Comparison of ENCODE assay signal across 16 mouse cellular contexts in genomic region chr8:3496428-3496748, GRCm38 (mm10). TPM values are rescaled to one million over a fixed set of nuclear protein-coding genes. Genes with fewer than 3 reads are reported as not detected.
"Had no signal": no experiment of that assay in that cellular context is flagged by ENCODE, and none has a peak within 500 bp of the region (broad histone marks: within the 10 kb centered on the region; RNA-seq: fewer than 3 reads in every experiment).

No protein-coding gene starts in this region.

- DNase-seq: kidney, adult 2 months; kidney, postnatal 14 days; liver; liver, embryonic 13.5 days; liver, postnatal 0 days; lung, postnatal 14 days; right cerebral cortex, postnatal 14 days; thymus, postnatal 14 days had no signal

- H3K27ac ChIP-seq: left cerebral cortex, adult 2 months; liver, embryonic 13.5 days; lung, embryonic 15.5 days; neural tube, embryonic 12.5 days; stomach, postnatal 0 days had no signal

- H3K27me3 ChIP-seq: kidney, embryonic 15.5 days; lung, embryonic 15.5 days; neural tube, embryonic 12.5 days had no signal

- H3K9me3 ChIP-seq: kidney, embryonic 15.5 days; liver, embryonic 13.5 days; lung, embryonic 15.5 days had no signal

- H3K4me3 ChIP-seq: kidney, embryonic 15.5 days; left cerebral cortex, adult 2 months; liver, embryonic 13.5 days; lung, embryonic 15.5 days; myocyte; neural tube, embryonic 12.5 days had no signal

- ATAC-seq: liver, postnatal 0 days had no signal

RNA-seq across cellular contexts. Expression of gene Tex45, which starts 25.7 kb away (rescaled TPM):
- polyA plus RNA-seq: kidney, embryonic 15.5 days; large intestine, adult 2 months; limb, embryonic 11.5 days; liver, embryonic 13.5 days; liver, postnatal 0 days; lung, embryonic 15.5 days; myocyte; neural tube, embryonic 12.5 days had no signal
